Mouse (Mus musculus): ENCODE results near the gene Mlycd.

DNA sequence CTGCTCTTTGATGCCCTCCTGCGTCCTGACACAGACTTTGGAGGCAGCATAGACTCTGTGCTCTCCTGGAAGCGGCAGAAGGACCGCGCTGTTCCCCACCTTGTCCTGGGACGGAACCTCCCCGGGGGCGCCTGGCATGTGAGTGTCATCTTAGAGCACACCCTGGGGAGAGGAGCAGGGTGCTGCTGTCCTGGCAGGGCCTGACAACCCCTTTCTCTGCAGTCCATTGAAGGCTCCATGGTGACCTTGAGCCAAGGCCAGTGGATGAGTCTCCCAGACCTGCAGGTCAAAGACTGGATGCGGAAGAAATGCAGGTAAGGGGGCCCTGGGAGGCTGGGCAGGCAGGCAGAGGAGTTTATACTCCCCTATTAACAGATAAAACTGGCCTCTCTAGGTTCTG is 48.3 kb downstream of the Mlycd start:
- no peak for TF ChIP-seq POLR2A (IDR thresholded peaks at IDR 0.05; ENCODE audit: low read depth, low read length)
- no peak for TF ChIP-seq CTCF (IDR thresholded peaks at IDR 0.05; ENCODE audit: extremely low read depth, insufficient read depth, insufficient read length, insufficient replicate concordance)

Measured in spleen, adult 2 months (tissue).